Mouse (Mus musculus) midbrain, embryonic 14.5 days (tissue): ENCODE data around the gene Gja4. TPM values are rescaled to one million over a fixed set of nuclear protein-coding genes. Genes with fewer than 3 reads are reported as not detected.
A peak's percentile ranks its signal among the peaks of the same experiment; 100 is the strongest.

Experiments used
- ATAC-seq: fragments of 200-750 bp; cut with Nextera tagmentation; 2 replicates; pipeline ENCODE4 v1.8.0; 2017; ENCODE audit warnings: moderate number of reproducible peaks, moderate library complexity; ENCODE audit not compliant: low FRiP score, low TSS enrichment
- DNase-seq: peaks from one replicate; pipeline ENCODE4 v3.0.0-alpha.2; 2015
- H3K27ac ChIP-seq: fragments of 300-500 bp; sonication (generic); replicated peaks from 2 replicates; pipeline ENCODE4 v1.5.1; 2014; ENCODE audit warnings: mild to moderate bottlenecking, low read depth, low read length, moderate library complexity
- H3K27me3 ChIP-seq: fragments of 300-500 bp; sonication (generic); 2 replicates; pipeline ENCODE4 v1.6.1; 2014; ENCODE audit warnings: low read length, control low read depth, mixed read lengths; ENCODE audit not compliant: control insufficient read depth, insufficient read depth
- H3K36me3 ChIP-seq: fragments of 300-500 bp; sonication (generic); 2 replicates; pipeline ENCODE4 v1.6.1; 2014; ENCODE audit warnings: low read length, control low read depth; ENCODE audit not compliant: control insufficient read depth, insufficient read depth
- H3K4me1 ChIP-seq: fragments of 300-500 bp; sonication (generic); 2 replicates; pipeline ENCODE4 v1.6.1; 2014; ENCODE audit warnings: mild to moderate bottlenecking, antibody characterized with exemption, low read length, control low read depth; ENCODE audit not compliant: control insufficient read depth, insufficient read depth
- H3K4me2 ChIP-seq: fragments of 300-500 bp; sonication (generic); 2 replicates; pipeline ENCODE4 v1.6.1; 2014; ENCODE audit warnings: mild to moderate bottlenecking, low read length, moderate library complexity
- H3K4me3 ChIP-seq: fragments of 300-500 bp; sonication (generic); replicated peaks from 2 replicates; pipeline ENCODE4 v1.5.1; 2014; ENCODE audit warnings: low read depth, low read length
- H3K9ac ChIP-seq: fragments of 300-500 bp; sonication (generic); replicated peaks from 2 replicates; pipeline ENCODE4 v1.6.1; 2014; ENCODE audit warnings: mild to moderate bottlenecking, low read length, moderate library complexity
- H3K9me3 ChIP-seq: fragments of 300-500 bp; sonication (generic); 2 replicates; pipeline ENCODE4 v1.6.1; 2016; ENCODE audit warnings: low read length, control low read depth, mixed read lengths; ENCODE audit not compliant: control insufficient read depth
- WGBS: fragments of 180-500 bp; shearing (Covaris S2); extraction: QIAGEN DNeasy Blood & Tissue Kit; methylation state at CpG from one replicate; pipeline ENCODE4 v1.1.7; 2014; 5-methylcytosine and 5-hydroxymethylcytosine counted together
- polyA plus RNA-seq: library from polyadenylated mRNA; unstranded; fragments of >200 nt; fragmentation: Nextera tagmentation; extraction: Ambion mirVana; gene quantifications from 2 replicates; pipeline ENCODE4 v1.2.1, GENCODE M21; 2014

The Gja4 gene
- polyA plus RNA-seq, 1 experiment from 2014 or later = 24.4 TPM

DNA sequence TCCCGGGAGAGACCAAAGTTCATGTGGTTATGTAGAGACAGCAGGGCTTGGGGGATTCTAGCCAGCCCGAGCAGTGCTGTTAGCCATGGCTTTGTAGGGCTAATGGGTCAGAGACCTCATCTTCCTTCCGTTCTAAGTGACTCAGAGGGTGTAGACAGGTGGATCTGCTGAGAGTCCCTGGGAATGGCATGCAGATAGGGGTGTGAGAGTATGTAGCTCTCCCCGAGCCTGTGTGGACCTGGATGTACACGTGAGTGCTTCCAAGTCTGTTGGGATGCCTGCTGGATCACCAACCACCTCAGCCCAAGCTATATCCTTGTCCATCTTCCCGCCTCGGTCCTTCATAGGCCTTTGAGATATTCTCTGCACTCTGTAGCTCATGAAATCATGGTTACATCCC lies 14.5 kb upstream of the Gja4 start:
- H3K27ac ChIP-seq = no peak overlapping the region
- no peak for DNase-seq
- peaks cover 23% of the 10 kb centered on the region for H3K27me3 ChIP-seq
- ATAC-seq = no peak
- no peak overlapping the region for H3K4me3 ChIP-seq
- no peaks in the 10 kb centered on the region for H3K36me3 ChIP-seq
- no peaks in the 10 kb centered on the region for H3K9me3 ChIP-seq
- no peak overlapping the region for H3K4me2 ChIP-seq
- 77% methylated on average over 7 of the region's 7 CpGs for whole genome bisulfite sequencing
- peaks cover 13% of the 10 kb centered on the region for H3K4me1 ChIP-seq
- no peak overlapping the region for H3K9ac ChIP-seq

DNA sequence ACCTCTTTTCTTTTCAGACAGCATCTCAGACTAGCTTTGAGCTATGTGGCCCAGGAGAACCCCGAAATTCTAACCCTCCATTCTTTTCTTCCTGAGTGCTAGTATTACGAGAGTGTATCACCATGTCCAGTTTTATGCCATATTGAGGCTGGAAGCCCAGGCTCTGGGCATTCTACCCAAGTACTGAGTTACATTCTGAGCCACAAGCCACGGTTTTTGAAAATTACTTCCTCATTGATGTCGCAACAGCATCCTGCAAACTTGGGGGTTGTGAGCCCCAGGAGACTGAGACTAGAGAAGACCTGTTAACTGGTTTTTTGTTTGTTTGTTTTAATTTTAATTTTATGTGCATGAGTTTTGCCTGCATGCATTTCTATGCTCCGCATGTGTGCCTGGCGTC lies 13.9 kb upstream of the Gja4 start:
- no peaks in the 10 kb centered on the region for H3K36me3 ChIP-seq
- peaks cover 23% of the 10 kb centered on the region for H3K27me3 ChIP-seq
- no peak overlapping the region for H3K4me3 ChIP-seq
- WGBS = 81% methylated on average over 6 of the region's 6 CpGs
- H3K9ac ChIP-seq = no peak overlapping the region
- ATAC-seq = no peak
- no peak for DNase-seq
- H3K4me1 ChIP-seq = peaks cover 13% of the 10 kb centered on the region
- H3K4me2 ChIP-seq = no peak overlapping the region
- no peak overlapping the region for H3K27ac ChIP-seq
- H3K9me3 ChIP-seq = no peaks in the 10 kb centered on the region

DNA sequence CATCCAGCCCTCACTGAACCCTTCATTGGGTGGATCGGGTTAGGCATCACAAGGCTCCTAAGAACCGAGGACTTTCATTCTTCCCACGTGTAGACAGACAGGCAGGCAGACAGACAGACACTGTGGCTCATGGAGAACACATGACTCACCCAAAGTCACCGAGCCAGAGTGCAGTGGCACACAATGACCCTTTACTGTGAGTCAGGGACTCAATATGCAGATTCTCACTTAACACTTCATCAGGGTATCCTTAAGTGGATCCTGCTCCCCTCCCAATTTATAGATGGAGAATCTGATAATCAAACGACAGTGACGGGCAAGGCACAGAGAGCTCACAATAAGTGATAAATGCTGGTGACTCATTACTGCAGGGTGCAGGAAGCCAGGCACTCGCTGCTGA lies 13.4 kb upstream of the Gja4 start:
- ATAC-seq = no peak
- no peaks in the 10 kb centered on the region for H3K9me3 ChIP-seq
- DNase-seq = no peak
- no peak overlapping the region for H3K9ac ChIP-seq
- no peaks in the 10 kb centered on the region for H3K36me3 ChIP-seq
- no peak overlapping the region for H3K4me3 ChIP-seq
- 78% methylated on average over 7 of the region's 7 CpGs for WGBS
- peaks cover 23% of the 10 kb centered on the region for H3K27me3 ChIP-seq
- H3K4me2 ChIP-seq = no peak overlapping the region
- no peak overlapping the region for H3K27ac ChIP-seq
- H3K4me1 ChIP-seq = peaks cover 13% of the 10 kb centered on the region

GRCm38 (mm10) chr4:127325276-127325675 lies 11.4 kb upstream of the Gja4 start:
- peaks cover 5% of the 10 kb centered on the region; the same call in 1 of the 2 replicates for H3K4me1 ChIP-seq
- H3K9ac ChIP-seq = no peak overlapping the region
- DNase-seq = no peak
- H3K27me3 ChIP-seq = peaks cover 6% of the 10 kb centered on the region
- H3K4me2 ChIP-seq = no peak overlapping the region
- H3K27ac ChIP-seq = no peak overlapping the region
- ATAC-seq = no peak
- WGBS = 89% methylated on average over 5 of the region's 5 CpGs
- H3K36me3 ChIP-seq = no peaks in the 10 kb centered on the region
- no peak overlapping the region for H3K4me3 ChIP-seq
- H3K9me3 ChIP-seq = no peaks in the 10 kb centered on the region

GRCm38 (mm10) chr4:127324759-127325158 lies 10.9 kb upstream of the Gja4 start:
- Histone ChIP-seq H3K4me1 (no peaks in the 10 kb centered on the region), H3K9me3 (no peaks in the 10 kb centered on the region), H3K27ac (no peak overlapping the region), H3K4me2 (no peak overlapping the region), H3K4me3 (no peak overlapping the region), H3K9ac (no peak overlapping the region), H3K27me3 (peaks cover 1% of the 10 kb centered on the region; the same call in 1 of the 2 replicates), H3K36me3 (no peaks in the 10 kb centered on the region)
- 5% methylated on average over 6 of the region's 6 CpGs for WGBS
- DNase-seq = peak; percentile 94
- ATAC-seq = no peak; the same call in 1 of the 2 replicates

- Histone ChIP-seq H3K4me1 (no peaks in the 10 kb centered on the region), H3K27ac (no peak overlapping the region), H3K27me3 (no peaks in the 10 kb centered on the region; the same call in 1 of the 2 replicates), H3K9me3 (no peaks in the 10 kb centered on the region), H3K9ac (no peak overlapping the region), H3K4me2 (no peak overlapping the region), H3K36me3 (no peaks in the 10 kb centered on the region), H3K4me3 (no peak overlapping the region)
- no peak for DNase-seq
- ATAC-seq = no peak
- 81% methylated on average over 10 of the region's 10 CpGs for WGBS
Observed at GRCm38 (mm10) chr4:127324296-127324695, 10.5 kb upstream of the Gja4 start.

GRCm38 (mm10) chr4:127323651-127324050 lies 9.8 kb upstream of the Gja4 start:
- Histone ChIP-seq H3K4me2 (no peak overlapping the region), H3K9me3 (no peaks in the 10 kb centered on the region), H3K4me3 (no peak overlapping the region), H3K4me1 (no peaks in the 10 kb centered on the region), H3K36me3 (no peaks in the 10 kb centered on the region), H3K27me3 (no peaks in the 10 kb centered on the region), H3K9ac (no peak overlapping the region), H3K27ac (no peak overlapping the region)
- ATAC-seq = no peak
- no peak for DNase-seq
- whole genome bisulfite sequencing = 94% methylated on average over 3 of the region's 3 CpGs

- Histone ChIP-seq H3K27ac (no peak overlapping the region), H3K36me3 (no peaks in the 10 kb centered on the region), H3K9me3 (no peaks in the 10 kb centered on the region), H3K4me2 (no peak overlapping the region), H3K27me3 (no peaks in the 10 kb centered on the region), H3K4me3 (no peak overlapping the region), H3K4me1 (no peaks in the 10 kb centered on the region), H3K9ac (no peak overlapping the region)
- DNase-seq = peak; percentile 92
- 4% methylated on average over 3 of the region's 3 CpGs for WGBS
- ATAC-seq = no peak
Observed at GRCm38 (mm10) chr4:127319613-127320012, 5.8 kb upstream of the Gja4 start.

- H3K4me1 ChIP-seq = peaks cover 13% of the 10 kb centered on the region
- H3K36me3 ChIP-seq = no peaks in the 10 kb centered on the region
- H3K4me3 ChIP-seq = no peak overlapping the region
- no peak for ATAC-seq
- H3K4me2 ChIP-seq = no peak overlapping the region
- no peaks in the 10 kb centered on the region for H3K27me3 ChIP-seq
- H3K9me3 ChIP-seq = no peaks in the 10 kb centered on the region
- no peak overlapping the region for H3K9ac ChIP-seq
- no peak overlapping the region for H3K27ac ChIP-seq
- peak; percentile 37 for DNase-seq
- 51% methylated on average over 4 of the region's 4 CpGs for WGBS
Observed at GRCm38 (mm10) chr4:127317143-127317542, 3.3 kb upstream of the Gja4 start.
